Mouse (Mus musculus): ENCODE measurements around the gene Apbb2. TPM values are rescaled to one million over a fixed set of nuclear protein-coding genes. Genes with fewer than 3 reads are reported as not detected.

Apbb2 gene
- polyA plus RNA-seq, 1 experiment from 2014 or later, result 36.8 TPM

GRCm38 (mm10) chr5:66415700-66416543 is 202.7 kb downstream of the Apbb2 start:
- H3K27ac ChIP-seq (replicated peaks), result no peak overlapping the region
- H3K4me1 ChIP-seq, result peaks cover 36% of the 10 kb centered on the region
- H3K4me3 ChIP-seq, result no peak overlapping the region
- H3K36me3 ChIP-seq (replicated peaks), result no peaks in the 10 kb centered on the region
- 75% methylated on average over 7 of the region's 7 CpGs for WGBS
- H3K27me3 ChIP-seq (replicated peaks; ENCODE audit: low read depth, poor library complexity, severe bottlenecking), result no peaks in the 10 kb centered on the region
- DNase-seq (ENCODE audit: low spot score), result no peak
- H3K9me3 ChIP-seq, result no peaks in the 10 kb centered on the region

DNA sequence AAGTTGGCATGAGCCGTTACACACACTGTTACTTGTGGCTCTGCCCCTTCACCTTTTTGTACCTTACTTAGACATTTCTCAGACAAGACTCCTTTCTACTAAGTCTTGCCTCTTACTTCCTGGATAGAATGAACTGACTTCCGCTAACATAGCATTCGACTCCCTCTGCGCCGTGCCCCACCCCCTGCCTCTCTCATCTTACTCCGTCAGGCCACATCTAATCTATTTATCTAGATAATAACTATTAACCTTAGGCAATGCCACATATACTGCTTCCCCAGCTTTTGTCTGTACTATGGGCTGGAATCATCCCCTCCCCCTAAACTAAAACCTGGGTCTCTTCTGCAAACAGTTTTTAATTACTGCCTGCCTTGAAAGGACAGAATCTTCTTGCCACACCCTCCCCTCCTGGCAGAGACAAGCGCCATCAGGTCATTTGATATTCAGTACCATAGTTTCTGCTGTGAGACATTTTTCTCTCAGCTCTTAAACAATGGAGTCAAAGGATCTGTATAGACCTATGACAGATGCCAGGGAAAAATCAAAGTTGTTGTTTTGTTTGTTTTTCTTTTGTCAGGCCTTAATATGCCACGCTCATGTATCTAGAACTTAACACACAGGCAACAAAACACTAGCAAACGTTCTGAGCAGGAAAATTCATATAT is 203.4 kb downstream of the Apbb2 start:
- Histone ChIP-seq H3K36me3 (replicated peaks) (no peaks in the 10 kb centered on the region), H3K27ac (replicated peaks) (no peak overlapping the region), H3K9me3 (no peaks in the 10 kb centered on the region), H3K27me3 (replicated peaks; ENCODE audit: low read depth, poor library complexity, severe bottlenecking) (no peaks in the 10 kb centered on the region), H3K4me1 (peaks cover 32% of the 10 kb centered on the region), H3K4me3 (no peak overlapping the region)
- DNase-seq (ENCODE audit: low spot score), result no peak
- 64% methylated on average over 9 of the region's 9 CpGs for WGBS

DNA sequence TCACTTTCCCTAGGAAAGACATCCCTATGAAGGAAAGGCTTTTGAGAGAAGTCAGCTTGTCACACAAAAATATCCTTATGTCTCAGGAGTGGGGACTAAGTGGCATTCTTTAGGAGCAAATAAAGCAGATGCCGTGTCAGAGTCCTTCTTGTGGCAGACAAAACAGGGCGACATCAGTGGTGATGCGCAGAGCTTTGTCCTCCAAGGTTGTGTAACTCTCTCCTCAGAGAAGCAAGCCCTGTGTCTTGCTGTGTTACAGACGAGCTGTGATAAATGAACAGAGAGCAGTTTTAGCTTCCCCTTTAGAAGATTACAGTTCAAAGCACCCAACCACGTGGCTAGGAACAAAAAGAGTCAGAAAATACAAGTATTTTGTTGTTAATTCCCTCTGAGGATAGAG is 205.2 kb downstream of the Apbb2 start:
- DNase-seq (ENCODE audit: low spot score), result no peak
- Histone ChIP-seq H3K9me3 (no peaks in the 10 kb centered on the region), H3K27ac (replicated peaks) (no peak overlapping the region), H3K36me3 (replicated peaks) (no peaks in the 10 kb centered on the region), H3K4me3 (no peak overlapping the region), H3K27me3 (replicated peaks; ENCODE audit: low read depth, poor library complexity, severe bottlenecking) (no peaks in the 10 kb centered on the region), H3K4me1 (peaks cover 24% of the 10 kb centered on the region)
- 72% methylated on average over 5 of the region's 5 CpGs for WGBS

GRCm38 (mm10) chr5:66412821-66413220 is 205.8 kb downstream of the Apbb2 start:
- no peaks in the 10 kb centered on the region for H3K9me3 ChIP-seq
- DNase-seq (ENCODE audit: low spot score), result no peak
- no peak overlapping the region for H3K4me3 ChIP-seq
- peaks cover 25% of the 10 kb centered on the region for H3K4me1 ChIP-seq
- WGBS, result 87% methylated on average over 3 of the region's 3 CpGs
- H3K27ac ChIP-seq (replicated peaks), result no peak overlapping the region
- H3K27me3 ChIP-seq (replicated peaks; ENCODE audit: low read depth, poor library complexity, severe bottlenecking), result no peaks in the 10 kb centered on the region
- no peaks in the 10 kb centered on the region for H3K36me3 ChIP-seq (replicated peaks)

- WGBS, result 70% methylated on average over 5 of the region's 5 CpGs
- no peaks in the 10 kb centered on the region for H3K36me3 ChIP-seq (replicated peaks)
- no peak for DNase-seq (ENCODE audit: low spot score)
Observed at GRCm38 (mm10) chr5:66408546-66408945, 210.0 kb downstream of the Apbb2 start.

DNA sequence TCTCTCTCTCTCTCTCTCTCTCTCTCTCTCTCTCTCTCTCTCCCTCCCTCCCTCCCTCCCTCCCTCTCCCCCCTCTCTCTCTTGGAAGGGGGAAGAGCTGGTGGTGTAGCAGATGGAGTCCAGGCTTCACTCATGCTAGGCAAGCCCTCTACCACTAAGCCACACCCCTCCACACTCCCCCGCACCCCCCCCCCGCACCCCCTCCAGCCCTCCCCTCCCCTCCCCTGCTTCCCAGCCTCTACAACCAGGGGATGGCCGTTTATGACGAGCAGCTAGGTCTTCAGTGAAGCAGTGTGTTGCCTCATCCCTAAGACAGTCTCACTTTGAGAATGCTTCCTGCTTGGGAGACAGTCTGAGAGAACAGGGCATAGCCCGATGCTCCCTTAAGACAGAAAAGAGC is 210.6 kb downstream of the Apbb2 start:
- DNase-seq (ENCODE audit: low spot score), result no peak
- no peaks in the 10 kb centered on the region for H3K9me3 ChIP-seq
- WGBS, result 69% methylated on average over 4 of the region's 5 CpGs

More at GRCm38 (mm10) chr5:66408546-66408945, 210.0 kb downstream of the Apbb2 start:
- H3K4me3 ChIP-seq, result no peak overlapping the region
- no peak overlapping the region for H3K27ac ChIP-seq (replicated peaks)
- peaks cover 5% of the 10 kb centered on the region for H3K4me1 ChIP-seq
- H3K9me3 ChIP-seq, result no peaks in the 10 kb centered on the region
- no peaks in the 10 kb centered on the region for H3K27me3 ChIP-seq (replicated peaks; ENCODE audit: low read depth, poor library complexity, severe bottlenecking)

DNA sequence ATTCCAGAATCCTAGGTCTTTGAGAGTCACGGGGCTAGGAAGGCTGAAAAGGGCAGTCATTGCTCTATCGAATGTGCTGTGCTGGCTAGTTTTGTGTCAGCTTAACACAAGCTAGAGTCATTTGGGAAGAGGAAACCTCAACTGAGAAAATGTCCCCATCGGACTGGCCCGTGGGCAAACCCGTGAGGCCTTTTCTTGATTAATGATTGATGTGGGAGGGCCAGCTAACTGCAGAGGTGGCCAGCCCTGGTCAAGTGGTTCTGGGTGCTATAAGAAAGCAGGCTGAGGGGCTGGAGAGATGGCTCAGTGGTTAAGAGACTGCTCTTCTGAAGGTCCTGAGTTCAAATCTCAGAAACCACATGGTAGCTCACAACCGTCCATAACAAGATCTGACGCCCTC is 212.2 kb downstream of the Apbb2 start:
- Histone ChIP-seq H3K4me1 (peaks cover 5% of the 10 kb centered on the region), H3K36me3 (replicated peaks) (no peaks in the 10 kb centered on the region), H3K27me3 (replicated peaks; ENCODE audit: low read depth, poor library complexity, severe bottlenecking) (no peaks in the 10 kb centered on the region), H3K4me3 (no peak overlapping the region), H3K9me3 (no peaks in the 10 kb centered on the region), H3K27ac (replicated peaks) (no peak overlapping the region)
- DNase-seq (ENCODE audit: low spot score), result no peak
- 95% methylated on average over 7 of the region's 7 CpGs for WGBS

More for the DNA sequence above, 210.6 kb downstream of the Apbb2 start:
- Histone ChIP-seq H3K27me3 (replicated peaks; ENCODE audit: low read depth, poor library complexity, severe bottlenecking) (no peaks in the 10 kb centered on the region), H3K27ac (replicated peaks) (no peak overlapping the region), H3K4me1 (peaks cover 5% of the 10 kb centered on the region), H3K4me3 (no peak overlapping the region), H3K36me3 (replicated peaks) (no peaks in the 10 kb centered on the region)

DNA sequence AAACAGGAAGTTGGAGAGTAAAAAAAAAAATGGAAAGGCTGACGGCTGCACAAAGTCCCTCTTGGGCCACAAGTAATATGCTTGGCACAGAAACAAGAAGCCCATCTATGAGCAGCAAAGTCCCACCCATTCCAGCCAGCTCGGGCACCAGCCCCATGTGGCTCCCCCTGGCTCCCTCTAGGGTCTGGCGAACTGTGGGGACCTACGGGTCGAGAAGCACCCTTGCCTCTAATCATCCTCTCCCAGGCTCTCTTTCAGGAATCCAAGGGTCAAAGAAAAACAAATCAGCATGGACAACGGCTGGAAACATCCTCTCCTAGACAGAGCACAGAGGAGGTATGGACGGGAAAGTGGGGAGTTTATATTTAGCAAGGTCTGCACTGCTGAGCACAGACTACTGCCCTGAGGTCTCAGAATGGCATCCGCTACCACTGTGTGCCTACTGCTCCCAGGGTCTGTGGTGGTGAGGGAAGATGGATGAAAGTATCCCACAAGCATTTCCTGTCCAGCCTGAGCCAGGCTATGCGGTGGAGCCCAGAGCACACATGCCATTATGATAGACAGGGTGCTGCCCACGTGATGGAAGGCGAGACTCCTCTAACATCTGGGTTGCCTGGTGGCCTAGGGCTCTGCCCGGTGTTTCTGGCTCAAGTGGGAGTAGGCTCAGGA is 212.7 kb downstream of the Apbb2 start:
- 75% methylated on average over 12 of the region's 12 CpGs for WGBS
- no peaks in the 10 kb centered on the region for H3K36me3 ChIP-seq (replicated peaks)
- H3K27ac ChIP-seq (replicated peaks), result no peak overlapping the region
- H3K4me1 ChIP-seq, result peaks cover 5% of the 10 kb centered on the region
- no peaks in the 10 kb centered on the region for H3K27me3 ChIP-seq (replicated peaks; ENCODE audit: low read depth, poor library complexity, severe bottlenecking)
- H3K9me3 ChIP-seq, result no peaks in the 10 kb centered on the region
- no peak overlapping the region for H3K4me3 ChIP-seq
- DNase-seq (ENCODE audit: low spot score), result no peak

- DNase-seq (ENCODE audit: low spot score), result no peak
- 94% methylated on average over 6 of the region's 6 CpGs for WGBS
- H3K4me3 ChIP-seq, result no peak overlapping the region
Observed at GRCm38 (mm10) chr5:66405305-66405704, 213.3 kb downstream of the Apbb2 start.

DNA sequence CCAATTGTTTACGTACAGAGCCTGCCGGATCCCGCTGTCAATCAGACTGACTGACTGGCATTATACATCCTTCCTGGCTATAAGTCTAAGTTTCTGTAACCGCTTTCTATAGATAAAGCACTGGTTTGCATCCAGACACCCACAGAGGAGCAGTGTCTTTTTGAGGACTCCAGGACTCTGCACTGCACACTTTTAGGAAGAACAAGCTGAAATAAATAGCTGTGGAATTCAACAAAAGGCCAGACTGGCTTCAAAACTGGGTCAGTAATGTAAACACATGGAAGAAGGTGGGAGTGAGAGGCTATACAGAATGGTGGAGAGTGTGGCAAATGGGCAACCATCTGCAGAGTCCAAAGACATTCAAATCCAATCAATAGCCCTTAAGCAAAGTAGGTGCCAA is 218.0 kb downstream of the Apbb2 start:
- 94% methylated on average over 4 of the region's 4 CpGs for WGBS
- no peaks in the 10 kb centered on the region for H3K27me3 ChIP-seq (replicated peaks; ENCODE audit: low read depth, poor library complexity, severe bottlenecking)

More at GRCm38 (mm10) chr5:66405305-66405704, 213.3 kb downstream of the Apbb2 start:
- H3K36me3 ChIP-seq (replicated peaks), result no peaks in the 10 kb centered on the region
- peaks cover 5% of the 10 kb centered on the region for H3K4me1 ChIP-seq
- no peaks in the 10 kb centered on the region for H3K9me3 ChIP-seq
- no peak overlapping the region for H3K27ac ChIP-seq (replicated peaks)
- H3K27me3 ChIP-seq (replicated peaks; ENCODE audit: low read depth, poor library complexity, severe bottlenecking), result no peaks in the 10 kb centered on the region

GRCm38 (mm10) chr5:66399264-66399620 is 219.3 kb downstream of the Apbb2 start:
- WGBS, result 78% methylated on average over 2 of the region's 2 CpGs
- H3K4me3 ChIP-seq, result no peak overlapping the region
- no peaks in the 10 kb centered on the region for H3K9me3 ChIP-seq
- no peaks in the 10 kb centered on the region for H3K27me3 ChIP-seq (replicated peaks; ENCODE audit: low read depth, poor library complexity, severe bottlenecking)
- no peak for DNase-seq (ENCODE audit: low spot score)
- no peaks in the 10 kb centered on the region for H3K4me1 ChIP-seq
- H3K36me3 ChIP-seq (replicated peaks), result peaks cover 9% of the 10 kb centered on the region
- H3K27ac ChIP-seq (replicated peaks), result no peak overlapping the region

More for the DNA sequence above, 218.0 kb downstream of the Apbb2 start:
- DNase-seq (ENCODE audit: low spot score), result no peak
- no peaks in the 10 kb centered on the region for H3K9me3 ChIP-seq
- H3K4me1 ChIP-seq, result no peaks in the 10 kb centered on the region
- no peak overlapping the region for H3K4me3 ChIP-seq
- H3K27ac ChIP-seq (replicated peaks), result no peak overlapping the region
- peaks cover 9% of the 10 kb centered on the region; the same call in 1 of the 2 replicates for H3K36me3 ChIP-seq (replicated peaks)

DNA sequence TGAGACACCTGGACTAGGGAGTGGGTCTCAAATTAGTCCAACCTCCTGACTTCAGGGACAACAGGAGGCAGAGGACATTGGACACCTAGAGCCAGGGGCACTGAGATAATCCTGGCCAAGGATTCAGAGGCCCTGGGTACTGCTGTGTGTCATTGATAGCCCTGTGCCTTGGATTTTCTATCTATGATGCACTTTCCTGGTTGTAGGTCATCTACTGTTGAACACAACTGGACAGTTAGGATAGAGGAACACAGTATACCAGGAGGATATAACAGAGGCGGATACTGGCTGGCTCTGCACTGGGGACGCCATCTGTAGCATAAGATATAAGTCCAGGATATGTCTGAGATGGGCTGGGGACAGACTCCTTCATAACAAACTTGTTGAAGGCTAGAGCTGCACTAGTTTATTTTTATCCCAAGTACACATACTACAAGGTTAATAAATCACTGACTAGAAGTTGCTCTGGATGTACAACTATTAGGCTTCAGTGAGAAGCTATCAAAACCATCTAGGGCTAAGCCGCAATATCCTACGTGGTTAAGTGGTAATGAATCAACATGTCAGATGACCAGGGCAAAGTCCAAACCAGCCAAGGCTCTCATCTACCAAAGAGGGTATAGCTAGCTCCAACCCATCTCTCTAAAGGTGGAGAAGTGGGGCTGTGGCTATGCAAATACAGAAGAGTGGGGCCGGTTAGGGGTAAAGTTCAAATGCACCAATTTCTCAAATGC is 219.9 kb downstream of the Apbb2 start:
- Histone ChIP-seq H3K4me3 (no peak overlapping the region), H3K27me3 (replicated peaks; ENCODE audit: low read depth, poor library complexity, severe bottlenecking) (no peaks in the 10 kb centered on the region), H3K4me1 (no peaks in the 10 kb centered on the region), H3K9me3 (no peaks in the 10 kb centered on the region), H3K36me3 (replicated peaks) (peaks cover 9% of the 10 kb centered on the region), H3K27ac (replicated peaks) (no peak overlapping the region)
- 97% methylated on average over 5 of the region's 5 CpGs for WGBS
- no peak for DNase-seq (ENCODE audit: low spot score)

Measured in embryonic facial prominence, embryonic 10.5 days (tissue).